Mouse (Mus musculus) liver, embryonic 14.5 days (tissue): Measurements from ENCODE around the gene Vat1. TPM values are rescaled to one million over a fixed set of nuclear protein-coding genes. Genes with fewer than 3 reads are reported as not detected.

Source experiments
- ATAC-seq: fragments of 200-750 bp; cut with Nextera tagmentation; 2 replicates; pipeline ENCODE4 v1.8.0; 2017; ENCODE audit warnings: moderate number of reproducible peaks, mild to moderate bottlenecking, moderate library complexity; ENCODE audit not compliant: insufficient read depth
- DNase-seq, 3 experiments: peaks; one replicate each; pipeline ENCODE4 v3.0.0-alpha.2; 2012 to 2013; ENCODE audit warnings: low read depth in 3 of 3, low spot score in 3 of 3
- H3K27ac ChIP-seq: fragments of 300-500 bp; sonication (generic); 2 replicates; pipeline ENCODE4 v1.5.1; 2014; ENCODE audit warnings: moderate library complexity, mild to moderate bottlenecking, control low read depth, inconsistent platforms
- H3K27me3 ChIP-seq: fragments of 300-500 bp; sonication (generic); 2 replicates; pipeline ENCODE4 v1.6.1; 2014; ENCODE audit warnings: mild to moderate bottlenecking, low read length, moderate library complexity; ENCODE audit not compliant: control insufficient read depth, insufficient read depth
- H3K36me3 ChIP-seq: fragments of 300-500 bp; sonication (generic); replicated peaks from 2 replicates; pipeline ENCODE4 v1.6.1; 2014; ENCODE audit warnings: low read depth; ENCODE audit not compliant: control insufficient read depth, insufficient read depth
- H3K4me1 ChIP-seq, 2 experiments: fragments of 200-500 bp in 1 of 2; fragments of 300-500 bp in 1 of 2; sonication (generic) in 1 of 2; replicated peaks; 2 replicates each; pipeline ENCODE4 v1.6.1; 2012 to 2014; ENCODE audit warnings: antibody characterized with exemption in 1 of 2, inconsistent platforms in 1 of 2, low read length in 1 of 2; ENCODE audit not compliant: control insufficient read depth in 2 of 2, insufficient read depth in 2 of 2
- H3K4me2 ChIP-seq: fragments of 300-500 bp; sonication (generic); 2 replicates; pipeline ENCODE4 v1.6.1; 2014; ENCODE audit warnings: low read depth, mild to moderate bottlenecking, control low read depth, moderate library complexity
- H3K4me3 ChIP-seq, 2 experiments: fragments of 200-500 bp in 1 of 2; fragments of 300-500 bp in 1 of 2; sonication (generic) in 1 of 2; 2 replicates each; pipeline ENCODE4 v1.5.1; 2012 to 2014; ENCODE audit warnings: low read depth in 2 of 2, low read length in 2 of 2, mild to moderate bottlenecking in 2 of 2, control low read depth in 1 of 2, inconsistent platforms in 1 of 2, moderate library complexity in 1 of 2; ENCODE audit not compliant: insufficient read depth in 1 of 2
- H3K9ac ChIP-seq: fragments of 300-500 bp; sonication (generic); replicated peaks from 2 replicates; pipeline ENCODE4 v1.6.1; 2014; ENCODE audit warnings: mild to moderate bottlenecking, control low read depth, moderate library complexity
- H3K9me3 ChIP-seq: fragments of 300-500 bp; sonication (generic); 2 replicates; pipeline ENCODE4 v1.6.1; 2016; ENCODE audit warnings: low read length, mixed read lengths; ENCODE audit not compliant: control insufficient read depth
- CTCF ChIP-seq: IDR thresholded peaks from 2 replicates; pipeline ENCODE4 v1.5.1; 2016; ENCODE audit warnings: antibody characterized with exemption, low read depth, control low read depth
- EP300 ChIP-seq: IDR thresholded peaks from 2 replicates; pipeline ENCODE4 v1.6.1; 2016; ENCODE audit warnings: antibody characterized with exemption, low read depth
- WGBS: fragments of 180-500 bp; shearing (Covaris S2); extraction: QIAGEN DNeasy Blood & Tissue Kit; methylation state at CpG from one replicate; pipeline ENCODE4 v1.1.7; 2014; ENCODE audit not compliant: insufficient replicate concordance; 5-methylcytosine and 5-hydroxymethylcytosine counted together
- polyA plus RNA-seq, 2 experiments: library from polyadenylated mRNA; depleted of rRNA in 1 of 2; stranded (reverse) in 1 of 2; unstranded in 1 of 2; fragments of >200 nt; fragmentation: Nextera tagmentation in 1 of 2; extraction: Ambion mirVana in 1 of 2; gene quantifications; 2 replicates each; pipeline versions ENCODE4 v1.2.1 to v1.2.3; 2012 to 2014

The Vat1 gene
- 9.1 TPM in 2 replicates for polyA plus RNA-seq (2012; rRNA removed)
- 6.8 and 6.9 TPM in 2 replicates for polyA plus RNA-seq (2014; fragmentation: Nextera tagmentation; extraction: Ambion mirVana)

- under 1% methylated on average over 57 of the region's 60 CpGs for WGBS
- Histone ChIP-seq H3K27me3 (peaks cover 32% of the 10 kb centered on the region), H3K36me3 (no peaks in the 10 kb centered on the region), H3K9me3 (no peaks in the 10 kb centered on the region), H3K27ac (no peak within 1 kb of the TSS), H3K9ac (peak within 1 kb of the TSS; percentile 59), H3K4me3 (peak within 1 kb of the TSS; percentile 54 to 75), H3K4me1 (peaks cover 22 to 34% of the 10 kb centered on the region in 2 experiments), H3K4me2 (peak within 1 kb of the TSS; percentile 96)
- TF ChIP-seq CTCF = 0 out of 2 replicates have a peak, but pooled peaks have one; percentile 12
- TF ChIP-seq EP300 = peak; percentile 30; the same call in 1 of the 2 replicates
- ATAC-seq (peak; percentile 57), DNase-seq (peak in 1 of 3 experiments; percentile 57)
Measured at GRCm38 (mm10) chr11:101465869-101466551, at the start of gene Vat1. TSS of gene Vat1 (minus strand) at chr11:101466230.

GRCm38 (mm10) chr11:101507090-101507489 lies 41.1 kb upstream of the Vat1 start:
- no peak overlapping the region for H3K27ac ChIP-seq
- TF ChIP-seq EP300 (no peak), CTCF (no peak)
- peaks cover 79% of the 10 kb centered on the region for H3K36me3 ChIP-seq
- H3K4me1 ChIP-seq = no peaks in the 10 kb centered on the region
- H3K9me3 ChIP-seq = no peaks in the 10 kb centered on the region
- no peak overlapping the region for H3K9ac ChIP-seq
- WGBS = 80% methylated on average over 7 of the region's 7 CpGs
- H3K27me3 ChIP-seq = no peaks in the 10 kb centered on the region
- DNase-seq = no peak
- no peak overlapping the region for H3K4me2 ChIP-seq
- no peak overlapping the region for H3K4me3 ChIP-seq
- ATAC-seq = no peak

GRCm38 (mm10) chr11:101506269-101506780 lies 40.3 kb upstream of the Vat1 start:
- Histone ChIP-seq H3K4me2 (no peak overlapping the region), H3K9ac (no peak overlapping the region), H3K4me1 (no peaks in the 10 kb centered on the region), H3K27me3 (no peaks in the 10 kb centered on the region), H3K9me3 (no peaks in the 10 kb centered on the region), H3K36me3 (peaks cover 76% of the 10 kb centered on the region), H3K4me3 (no peak overlapping the region), H3K27ac (no peak overlapping the region)
- ATAC-seq = no peak
- TF ChIP-seq EP300 (no peak), CTCF (no peak)
- DNase-seq = no peak
- 86% methylated on average over 5 of the region's 5 CpGs for WGBS

- Histone ChIP-seq H3K9ac (no peak overlapping the region; the same call in 1 of the 2 replicates), H3K4me1 (peaks cover 31 to 36% of the 10 kb centered on the region in 2 experiments), H3K36me3 (peaks cover 32% of the 10 kb centered on the region), H3K27me3 (no peaks in the 10 kb centered on the region), H3K4me2 (peak overlapping the region; percentile 63), H3K27ac (peak overlapping the region; percentile 72), H3K9me3 (no peaks in the 10 kb centered on the region), H3K4me3 (no peak overlapping the region)
- TF ChIP-seq CTCF = no peak
- TF ChIP-seq EP300 = no peak
- 14% methylated on average over 6 of the region's 6 CpGs for WGBS
- peak in 1 of 3 experiments; percentile 57 for DNase-seq
- ATAC-seq = no peak
Measured at GRCm38 (mm10) chr11:101486126-101486525, 20.1 kb upstream of the Vat1 start.

- Histone ChIP-seq H3K27me3 (no peaks in the 10 kb centered on the region), H3K4me2 (peak overlapping the region; percentile 63), H3K4me3 (peak overlapping the region; percentile 8 to 23; a peak in 3 of 4 replicates), H3K9me3 (no peaks in the 10 kb centered on the region), H3K27ac (peak overlapping the region; percentile 72), H3K36me3 (peaks cover 31% of the 10 kb centered on the region), H3K4me1 (peaks cover 34 to 40% of the 10 kb centered on the region in 2 experiments), H3K9ac (peak overlapping the region; percentile 29)
- ATAC-seq (peak; percentile 89), DNase-seq (peak; percentile 69 to 75 (median 72))
- peak; percentile 88 for TF ChIP-seq EP300
- TF ChIP-seq CTCF = no peak
- WGBS = 2% methylated on average over 6 of the region's 6 CpGs
Measured at GRCm38 (mm10) chr11:101485509-101486028, 19.5 kb upstream of the Vat1 start.
